Mouse (Mus musculus): ENCODE measurements around the gene Vrk3. TPM values are rescaled to one million over a fixed set of nuclear protein-coding genes. Genes with fewer than 3 reads are reported as not detected.
"Not testable (repeated sequence)": the region's sequence is repeated elsewhere in the genome, so short reads cannot be mapped to it uniquely, and the experiment has no call there.

The Vrk3 gene
- total and polyA plus RNA-seq, 3 experiments, result 23.3 to 36.3 (median 26.7) TPM

DNA sequence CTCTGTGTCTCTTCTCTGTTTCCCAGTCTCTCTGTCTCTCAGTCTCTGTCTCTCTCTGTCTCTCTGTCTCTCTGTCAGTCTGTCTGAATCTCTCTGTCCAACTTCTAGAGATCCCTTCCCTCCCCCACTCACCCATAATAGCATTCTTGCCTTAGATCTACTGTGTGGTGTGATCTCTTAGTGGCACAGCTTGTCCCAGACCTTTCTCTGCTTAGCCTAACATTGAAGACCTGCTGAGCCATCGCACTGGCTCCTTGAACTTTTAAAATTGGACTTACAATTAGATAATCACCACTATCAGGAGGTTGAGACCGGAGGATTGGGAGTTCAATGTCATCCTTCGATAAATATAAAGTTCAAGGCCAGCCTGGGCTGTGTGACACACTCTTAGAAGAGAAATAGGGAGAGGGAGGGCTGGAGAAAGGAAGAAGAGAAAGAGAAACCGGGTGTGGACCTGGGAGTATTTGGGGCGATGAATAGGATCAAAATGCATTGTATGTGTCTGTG lies 41.0 kb upstream of the Vrk3 start:
- Histone ChIP-seq H3K27me3 (ENCODE audit: control insufficient read depth, insufficient read depth, low read length) (no peaks in the 10 kb centered on the region), H3K4me3 (no peak overlapping the region), H3K79me2 (replicated peaks; ENCODE audit: control insufficient read depth, insufficient read depth, low read length) (no peaks in the 10 kb centered on the region), H3K36me3 (ENCODE audit: control insufficient read depth, insufficient read depth, low read length) (no peaks in the 10 kb centered on the region), H3K27ac (no peak overlapping the region), H3K9ac (ENCODE audit: low read depth, low read length) (no peak overlapping the region), H3K4me1 (ENCODE audit: control insufficient read depth, insufficient read depth, low read length) (no peaks in the 10 kb centered on the region)
- intact Hi-C loops (cut with DNase I), result no loop called here
- DNase-seq, result no peak
- no peak for TF ChIP-seq CTCF (IDR thresholded peaks at IDR 0.05)
- no peak for TF ChIP-seq EP300 (IDR thresholded peaks at IDR 0.05; ENCODE audit: insufficient read depth, low read depth, low read length)
- no peak for TF ChIP-seq POLR2A (IDR thresholded peaks at IDR 0.05; ENCODE audit: insufficient read depth, low read depth, low read length)
- 82% methylated on average over 5 of the region's 5 CpGs for WGBS

DNA sequence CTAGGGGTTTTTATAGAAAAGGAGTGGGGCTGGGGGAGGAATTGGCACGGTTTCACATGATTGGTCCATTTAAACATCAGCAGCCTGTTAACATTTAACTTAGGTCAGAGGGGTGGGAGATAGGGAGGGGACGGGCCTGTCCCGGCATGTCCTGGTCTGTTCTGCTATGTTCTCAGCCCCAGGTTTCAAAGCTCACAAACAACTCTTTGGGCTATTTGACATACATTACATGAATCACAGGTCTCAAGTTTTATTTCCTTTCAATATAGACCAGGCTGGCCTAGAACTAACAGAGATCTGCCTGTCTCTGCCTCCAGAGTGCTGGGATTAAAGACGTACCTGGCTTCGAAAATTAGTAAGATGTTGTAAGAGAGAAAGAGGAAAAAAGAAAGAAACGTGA lies 40.1 kb upstream of the Vrk3 start:
- H3K36me3 ChIP-seq (ENCODE audit: control insufficient read depth, insufficient read depth, low read length); DNase-seq; H3K27ac ChIP-seq; H3K4me3 ChIP-seq; H3K4me1 ChIP-seq (ENCODE audit: control insufficient read depth, insufficient read depth, low read length); H3K9ac ChIP-seq (ENCODE audit: low read depth, low read length); H3K27me3 ChIP-seq (ENCODE audit: control insufficient read depth, insufficient read depth, low read length); H3K79me2 ChIP-seq (replicated peaks; ENCODE audit: control insufficient read depth, insufficient read depth, low read length); intact Hi-C loops (cut with DNase I): not testable (repeated sequence)
- WGBS, result 86% methylated on average over 6 of the region's 6 CpGs

DNA sequence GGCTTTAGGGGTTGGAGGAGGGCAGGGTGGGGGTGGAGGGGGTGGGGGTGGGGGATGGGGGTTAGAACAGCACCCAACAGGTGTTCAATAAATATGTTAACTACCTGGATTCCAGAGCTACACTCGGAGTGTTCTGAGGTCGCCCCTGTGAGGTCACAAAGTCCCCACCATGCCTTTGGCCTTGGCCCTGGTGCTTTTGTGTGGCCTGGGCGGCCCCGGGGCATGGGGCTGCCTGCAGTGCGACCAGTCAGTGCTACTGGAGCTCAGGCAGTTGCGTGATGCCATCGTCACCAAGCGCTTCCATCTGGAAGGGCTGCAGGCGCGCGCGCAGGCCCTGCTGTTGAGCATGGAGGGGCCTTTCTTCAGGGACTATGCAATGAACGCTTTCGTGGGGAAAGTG lies 39.6 kb upstream of the Vrk3 start, which contains the start of gene Izumo2:
Gene Izumo2 (plus strand): TSS at position 169 of the 400 bp plus-strand sequence.
- WGBS, result 75% methylated on average over 14 of the region's 14 CpGs
- intact Hi-C loops (cut with DNase I), result no loop called here
- TF ChIP-seq POLR2A (IDR thresholded peaks at IDR 0.05; ENCODE audit: insufficient read depth, low read depth, low read length) (no peak), CTCF (IDR thresholded peaks at IDR 0.05) (no peak), EP300 (IDR thresholded peaks at IDR 0.05; ENCODE audit: insufficient read depth, low read depth, low read length) (no peak)

DNA sequence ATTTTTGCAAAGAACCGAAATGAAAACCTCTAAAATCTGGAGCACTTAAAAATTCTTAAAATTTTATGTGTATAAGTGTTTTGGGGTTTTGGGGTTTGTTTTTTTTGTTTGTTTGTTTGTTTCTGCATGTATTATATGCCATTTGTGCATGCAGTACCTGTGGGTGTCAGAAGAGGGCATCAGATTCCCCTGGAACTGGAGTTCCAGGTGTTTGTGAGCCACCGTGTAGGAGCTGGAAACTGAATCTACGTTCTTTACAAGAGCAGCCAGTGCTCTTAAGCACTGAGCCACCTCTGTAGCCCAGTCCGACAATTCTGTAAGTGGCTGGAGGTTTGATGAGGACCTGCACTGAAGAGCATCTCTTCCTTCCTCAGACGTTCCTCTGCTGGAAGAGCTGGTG lies 38.3 kb upstream of the Vrk3 start:
- 85% methylated on average over 5 of the region's 5 CpGs for WGBS

More for the DNA sequence above, 39.6 kb upstream of the Vrk3 start, which contains the start of gene Izumo2:
- no peak within 1 kb of the TSS for H3K9ac ChIP-seq (ENCODE audit: low read depth, low read length)
- no peaks in the 10 kb centered on the region for H3K27me3 ChIP-seq (ENCODE audit: control insufficient read depth, insufficient read depth, low read length)
- no peak for DNase-seq
- H3K27ac ChIP-seq, result no peak within 1 kb of the TSS
- no peaks in the 10 kb centered on the region for H3K36me3 ChIP-seq (ENCODE audit: control insufficient read depth, insufficient read depth, low read length)
- no peak within 1 kb of the TSS for H3K4me3 ChIP-seq
- H3K4me1 ChIP-seq (ENCODE audit: control insufficient read depth, insufficient read depth, low read length), result no peaks in the 10 kb centered on the region
- H3K79me2 ChIP-seq (replicated peaks; ENCODE audit: control insufficient read depth, insufficient read depth, low read length), result no peaks in the 10 kb centered on the region

DNA sequence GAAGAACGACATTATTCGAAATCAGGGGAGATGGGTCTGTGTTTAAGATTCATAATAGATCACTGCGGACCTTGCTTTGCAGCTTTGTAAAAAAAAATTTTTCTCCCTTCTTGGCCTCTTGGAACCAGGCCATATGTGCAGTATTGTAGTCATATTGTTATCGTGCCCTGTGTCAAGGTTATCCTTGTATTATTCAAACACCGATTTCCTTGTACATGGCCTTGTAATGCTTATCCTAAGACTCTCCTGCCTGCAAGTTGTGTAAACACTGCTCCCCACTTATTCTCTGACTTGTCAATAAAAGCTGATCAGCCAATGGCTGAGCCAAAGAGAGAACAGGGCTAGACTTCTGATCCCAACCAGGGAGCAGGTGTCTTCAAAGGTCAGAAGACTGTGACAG lies 26.2 kb upstream of the Vrk3 start:
- H3K36me3 ChIP-seq (ENCODE audit: control insufficient read depth, insufficient read depth, low read length), result no peaks in the 10 kb centered on the region
- no peaks in the 10 kb centered on the region for H3K79me2 ChIP-seq (replicated peaks; ENCODE audit: control insufficient read depth, insufficient read depth, low read length)
- H3K27ac ChIP-seq, result no peak overlapping the region
- DNase-seq, result no peak
- H3K27me3 ChIP-seq (ENCODE audit: control insufficient read depth, insufficient read depth, low read length), result no peaks in the 10 kb centered on the region
- TF ChIP-seq POLR2A (IDR thresholded peaks at IDR 0.05; ENCODE audit: insufficient read depth, low read depth, low read length) (no peak), CTCF (IDR thresholded peaks at IDR 0.05) (no peak), EP300 (IDR thresholded peaks at IDR 0.05; ENCODE audit: insufficient read depth, low read depth, low read length) (no peak)
- intact Hi-C loops (cut with DNase I), result no loop called here
- no peaks in the 10 kb centered on the region for H3K4me1 ChIP-seq (ENCODE audit: control insufficient read depth, insufficient read depth, low read length)
- 53% methylated on average over 5 of the region's 5 CpGs for WGBS
- H3K4me3 ChIP-seq, result no peak overlapping the region
- H3K9ac ChIP-seq (ENCODE audit: low read depth, low read length), result no peak overlapping the region

More for the DNA sequence above, 38.3 kb upstream of the Vrk3 start:
- no peaks in the 10 kb centered on the region for H3K36me3 ChIP-seq (ENCODE audit: control insufficient read depth, insufficient read depth, low read length)
- no peak overlapping the region for H3K27ac ChIP-seq
- H3K9ac ChIP-seq (ENCODE audit: low read depth, low read length), result no peak overlapping the region
- intact Hi-C loops (cut with DNase I), result no loop called here
- TF ChIP-seq POLR2A (IDR thresholded peaks at IDR 0.05; ENCODE audit: insufficient read depth, low read depth, low read length) (no peak), CTCF (IDR thresholded peaks at IDR 0.05) (0 out of 2 replicates have a peak, but pooled peaks have one; percentile 6)
- no peaks in the 10 kb centered on the region for H3K79me2 ChIP-seq (replicated peaks; ENCODE audit: control insufficient read depth, insufficient read depth, low read length)
- H3K27me3 ChIP-seq (ENCODE audit: control insufficient read depth, insufficient read depth, low read length), result no peaks in the 10 kb centered on the region
- H3K4me1 ChIP-seq (ENCODE audit: control insufficient read depth, insufficient read depth, low read length), result no peaks in the 10 kb centered on the region
- DNase-seq, result no peak
- H3K4me3 ChIP-seq, result no peak overlapping the region

DNA sequence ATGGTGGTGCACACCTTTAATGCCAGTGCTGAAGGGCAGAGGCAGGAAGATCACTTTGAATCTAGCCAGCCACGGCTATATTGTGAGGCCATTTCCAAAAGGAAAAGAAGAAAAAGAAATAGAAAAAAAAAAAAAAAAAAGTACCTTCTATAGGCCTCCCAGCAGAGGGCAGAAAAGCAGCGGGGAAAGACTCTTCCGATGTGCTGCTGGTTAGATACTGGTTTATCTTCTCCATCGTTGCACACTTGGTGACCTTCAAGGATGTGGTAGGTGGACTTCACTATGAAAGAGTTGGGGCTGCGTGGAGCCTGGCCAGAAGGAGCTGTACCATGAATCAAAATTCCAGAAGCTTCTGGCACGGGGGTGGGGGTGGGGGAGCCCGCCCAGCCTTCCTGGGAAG lies 23.9 kb upstream of the Vrk3 start:
- TF ChIP-seq CTCF (IDR thresholded peaks at IDR 0.05), result peak; percentile 60
- no peak for TF ChIP-seq POLR2A (IDR thresholded peaks at IDR 0.05; ENCODE audit: insufficient read depth, low read depth, low read length)
- intact Hi-C loops (cut with DNase I), result no loop called here
- WGBS, result 18% methylated on average over 7 of the region's 7 CpGs
- H3K4me3 ChIP-seq, result no peak overlapping the region
- no peak overlapping the region for H3K27ac ChIP-seq
- H3K4me1 ChIP-seq (ENCODE audit: control insufficient read depth, insufficient read depth, low read length), result no peaks in the 10 kb centered on the region
- no peak for DNase-seq
- H3K79me2 ChIP-seq (replicated peaks; ENCODE audit: control insufficient read depth, insufficient read depth, low read length), result no peaks in the 10 kb centered on the region
- no peaks in the 10 kb centered on the region for H3K36me3 ChIP-seq (ENCODE audit: control insufficient read depth, insufficient read depth, low read length)
- H3K27me3 ChIP-seq (ENCODE audit: control insufficient read depth, insufficient read depth, low read length), result no peaks in the 10 kb centered on the region
- H3K9ac ChIP-seq (ENCODE audit: low read depth, low read length), result no peak overlapping the region
